ENCODE assay signal across 9 mouse cellular contexts in the genomic region with DNA sequence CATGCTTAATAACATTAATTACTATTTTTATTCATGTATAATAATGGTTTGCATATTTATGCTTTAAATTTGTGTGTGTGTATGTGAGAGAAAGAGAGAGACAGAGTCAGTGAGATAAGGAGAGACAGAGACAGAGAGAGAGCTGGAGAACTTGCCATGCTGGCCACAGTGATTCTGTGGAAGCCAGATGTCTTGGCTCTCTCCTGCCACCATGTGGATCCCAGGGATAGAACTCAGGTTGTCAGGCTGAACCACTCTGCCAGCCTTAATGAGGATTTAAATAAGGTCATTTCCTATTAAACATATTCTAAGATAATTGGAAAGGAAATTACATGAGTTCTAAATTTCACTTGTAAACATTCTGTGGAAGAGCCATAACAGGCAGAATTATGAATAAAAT.
DNase-seq lines count a peak whose midpoint lies in the region; ATAC-seq and TF ChIP-seq lines count a peak whose summit lies in the region.
"Had no signal": no experiment of that assay in that cellular context is flagged by ENCODE, and none has a peak within 500 bp of the region (broad histone marks: within the 10 kb centered on the region; RNA-seq: fewer than 3 reads in every experiment).

No protein-coding gene starts in this region.

- H3K4me2 ChIP-seq in liver, embryonic 11.5 days = no peak overlapping the region
- H3K4me2 ChIP-seq in intestine, embryonic 15.5 days (replicated peaks) = no peak overlapping the region

- H3K4me1 ChIP-seq in liver, embryonic 11.5 days (replicated peaks; ENCODE audit: control insufficient read depth, insufficient read depth, low read length) = no peaks in the 10 kb centered on the region
- H3K4me1 ChIP-seq in intestine, embryonic 15.5 days (replicated peaks) = no peaks in the 10 kb centered on the region

- no peaks in the 10 kb centered on the region for H3K9me3 ChIP-seq in liver, embryonic 11.5 days (ENCODE audit: control insufficient read depth, low read length)
- H3K9me3 ChIP-seq in intestine, embryonic 15.5 days = no peaks in the 10 kb centered on the region

- H3K27ac ChIP-seq in liver, embryonic 11.5 days (ENCODE audit: low read depth, low read length) = no peak overlapping the region
- H3K27ac ChIP-seq in intestine, embryonic 15.5 days = no peak overlapping the region
- H3K27ac ChIP-seq: macrophage had no signal

- TF ChIP-seq CTCF in brain, embryonic 14.5 days (IDR thresholded peaks at IDR 0.05; ENCODE audit: borderline replicate concordance, extremely low read depth, insufficient read depth, insufficient read length) = peak; percentile 73; the same call in 1 of the 2 replicates

- H3K9ac ChIP-seq in liver, embryonic 11.5 days (ENCODE audit: low read depth, low read length) = no peak overlapping the region
- H3K9ac ChIP-seq in intestine, embryonic 15.5 days = no peak overlapping the region

- H3K36me3 ChIP-seq in liver, embryonic 11.5 days (ENCODE audit: control insufficient read depth, insufficient read depth, low read length) = no peaks in the 10 kb centered on the region
- H3K36me3 ChIP-seq in intestine, embryonic 15.5 days = no peaks in the 10 kb centered on the region

- no peak for TF ChIP-seq POLR2A in brain, embryonic 14.5 days (IDR thresholded peaks at IDR 0.05; ENCODE audit: borderline replicate concordance, extremely low read depth, insufficient read depth, insufficient read length, poor library complexity, severe bottlenecking)

- H3K4me3 ChIP-seq in liver, embryonic 11.5 days (ENCODE audit: low read depth, low read length) = no peak overlapping the region
- no peak overlapping the region for H3K4me3 ChIP-seq in intestine, embryonic 15.5 days (replicated peaks)

- no peaks in the 10 kb centered on the region for H3K27me3 ChIP-seq in liver, embryonic 11.5 days (replicated peaks; ENCODE audit: control insufficient read depth, insufficient read depth, low read length)
- H3K27me3 ChIP-seq in intestine, embryonic 15.5 days (replicated peaks) = no peaks in the 10 kb centered on the region

- ATAC-seq in liver, embryonic 11.5 days (replicated peaks; ENCODE audit: low FRiP score) = no peak
- peak; percentile 68; the same call in 1 of the 2 replicates for ATAC-seq in intestine, embryonic 15.5 days

- DNase-seq in adrenal gland, postnatal 25 days = peak; percentile 6
- no peak for DNase-seq in adrenal gland, postnatal 4 days (ENCODE audit: low spot score in 2 of 2)
- peak; percentile 9 for DNase-seq in liver
- DNase-seq in liver, embryonic 11.5 days (ENCODE audit: low spot score) = no peak
- peak; percentile 53 for DNase-seq in brain, embryonic 14.5 days (ENCODE audit: low read depth)
- DNase-seq in retina, postnatal 1 day = peak; percentile 48
- DNase-seq in cerebellum, adult 11 months = no peak

Comparison
In these comparisons a context has a peak if more than half of its experiments do, and no peak if none do; other contexts are left out.
1. DNase-seq: peak in adrenal gland, postnatal 25 days (single experiment), liver (single experiment), brain, embryonic 14.5 days (single experiment) and retina, postnatal 1 day (single experiment); none in adrenal gland, postnatal 4 days (0 of 2), liver, embryonic 11.5 days (single experiment) and cerebellum, adult 11 months (single experiment).